Mouse (Mus musculus) heart, adult 11 months (tissue): ENCODE data around the gene Bik.
A peak's percentile ranks its signal among the peaks of the same experiment; 100 is the strongest.

Experiments
- DNase-seq: peaks from one replicate; pipeline ENCODE4 v3.0.0; 2022

Bik gene

GRCm38 (mm10) chr15:83512489-83513281 lies 14.0 kb upstream of the Bik start:
- no peak for DNase-seq

- no peak for DNase-seq
These were observed 11.6 kb upstream of the Bik start for GRCm38 (mm10) chr15:83515018-83515417.

- DNase-seq = peak; percentile 96
These were observed 8.2 kb upstream of the Bik start for GRCm38 (mm10) chr15:83518215-83519048.

- no peak for DNase-seq
These were observed 5.7 kb upstream of the Bik start for GRCm38 (mm10) chr15:83520861-83521382.

- peak; percentile 97 for DNase-seq
These were observed 3.5 kb upstream of the Bik start for GRCm38 (mm10) chr15:83523196-83523595.

GRCm38 (mm10) chr15:83523638-83524332 lies 2.9 kb upstream of the Bik start:
- DNase-seq = peak; percentile 96

GRCm38 (mm10) chr15:83524333-83524729 lies 2.3 kb upstream of the Bik start:
- DNase-seq = peak; percentile 91

GRCm38 (mm10) chr15:83527092-83527437 lies 403 bp downstream of the Bik start:
- DNase-seq = no peak

GRCm38 (mm10) chr15:83527747-83528146 lies 1.1 kb downstream of the Bik start:
- no peak for DNase-seq

GRCm38 (mm10) chr15:83528892-83529291 lies 2.2 kb downstream of the Bik start:
- no peak for DNase-seq

- DNase-seq = peak; percentile 96
These were observed 3.1 kb downstream of the Bik start for GRCm38 (mm10) chr15:83529765-83530164.

- DNase-seq = peak; percentile 99
These were observed 3.6 kb downstream of the Bik start for GRCm38 (mm10) chr15:83530233-83530632.

- DNase-seq = peak; percentile 93
These were observed 4.0 kb downstream of the Bik start for GRCm38 (mm10) chr15:83530688-83531087.

- no peak for DNase-seq
These were observed 5.4 kb downstream of the Bik start for GRCm38 (mm10) chr15:83531961-83532469.

GRCm38 (mm10) chr15:83532606-83533005 lies 5.9 kb downstream of the Bik start:
- no peak for DNase-seq

- DNase-seq = peak; percentile 96
These were observed 8.6 kb downstream of the Bik start for GRCm38 (mm10) chr15:83534960-83535889.

- no peak for DNase-seq
These were observed 9.2 kb downstream of the Bik start for GRCm38 (mm10) chr15:83535890-83536231.

- no peak for DNase-seq
These were observed 12.2 kb downstream of the Bik start for GRCm38 (mm10) chr15:83538855-83539254.

- peak; percentile 97 for DNase-seq
These were observed 13.2 kb downstream of the Bik start for GRCm38 (mm10) chr15:83539905-83540304.

- no peak for DNase-seq
These were observed 15.1 kb downstream of the Bik start for GRCm38 (mm10) chr15:83541647-83542287.

- peak; percentile 93 for DNase-seq
These were observed 19.4 kb downstream of the Bik start for GRCm38 (mm10) chr15:83546029-83546428.
